In genomic region chr2:29042124-29042523, GRCm38 (mm10) we compare ENCODE assay signal across 22 mouse cellular contexts. TPM values are rescaled to one million over a fixed set of nuclear protein-coding genes. Genes with fewer than 3 reads are reported as not detected.
DNase-seq lines count a peak whose midpoint lies in the region; ATAC-seq and TF ChIP-seq lines count a peak whose summit lies in the region.
"Had no signal": no experiment of that assay in that cellular context is flagged by ENCODE, and none has a peak within 500 bp of the region (broad histone marks: within the 10 kb centered on the region; RNA-seq: fewer than 3 reads in every experiment).

No protein-coding gene starts in this region.

- TF ChIP-seq CTCF in forebrain, postnatal 0 days (IDR thresholded peaks at IDR 0.05; ENCODE audit: low read depth) = 0 out of 2 replicates have a peak, but pooled peaks have one; percentile 23
- peak; percentile 39; the same call in 1 of the 2 replicates for TF ChIP-seq CTCF in kidney, postnatal 0 days (IDR thresholded peaks at IDR 0.05; ENCODE audit: low read depth)
- peak; percentile 41 for TF ChIP-seq CTCF in stomach, postnatal 0 days (IDR thresholded peaks at IDR 0.05; ENCODE audit: low read depth)

- peaks cover 80% of the 10 kb centered on the region for H3K27me3 ChIP-seq in forebrain, postnatal 0 days (ENCODE audit: insufficient read depth, low read length)
- H3K27me3 ChIP-seq in forebrain, embryonic 11.5 days (ENCODE audit: control insufficient read depth, insufficient read depth, low read length) = peaks cover 86% of the 10 kb centered on the region
- H3K27me3 ChIP-seq in kidney, postnatal 0 days (ENCODE audit: insufficient read depth, low read length) = peaks cover 50% of the 10 kb centered on the region
- peaks cover 84% of the 10 kb centered on the region for H3K27me3 ChIP-seq in midbrain, embryonic 12.5 days
- peaks cover 31% of the 10 kb centered on the region for H3K27me3 ChIP-seq in midbrain, embryonic 14.5 days (ENCODE audit: control insufficient read depth, insufficient read depth, low read length)
- H3K27me3 ChIP-seq in stomach, postnatal 0 days (ENCODE audit: control insufficient read depth, insufficient read depth, low read length) = no peaks in the 10 kb centered on the region; the same call in 1 of the 2 replicates

- no peak overlapping the region for H3K27ac ChIP-seq in forebrain, postnatal 0 days (ENCODE audit: low read depth, low read length)
- no peak overlapping the region for H3K27ac ChIP-seq in forebrain, embryonic 11.5 days (ENCODE audit: low read depth, low read length)
- H3K27ac ChIP-seq in kidney, postnatal 0 days = no peak overlapping the region
- peak overlapping the region; percentile 75; the same call in 1 of the 2 replicates for H3K27ac ChIP-seq in midbrain, embryonic 12.5 days (replicated peaks)
- H3K27ac ChIP-seq in midbrain, embryonic 14.5 days (replicated peaks; ENCODE audit: low read depth, low read length) = no peak overlapping the region
- no peak overlapping the region for H3K27ac ChIP-seq in stomach, postnatal 0 days (replicated peaks)
- H3K27ac ChIP-seq: forebrain, embryonic 12.5 days; heart, embryonic 10.5 days; hindbrain, embryonic 15.5 days; limb, embryonic 10.5 days; lung, embryonic 15.5 days; neural tube, embryonic 12.5 days had no signal

- DNase-seq in forebrain, postnatal 0 days = no peak
- no peak for DNase-seq in forebrain, embryonic 11.5 days (ENCODE audit: low spot score)
- no peak for DNase-seq in kidney, postnatal 0 days (ENCODE audit: low spot score)
- no peak for DNase-seq in kidney, postnatal 25 days
- DNase-seq in midbrain, embryonic 14.5 days = no peak
- no peak for DNase-seq in stomach, postnatal 0 days (ENCODE audit: low spot score)
- DNase-seq in spleen, postnatal 4 days (ENCODE audit: low spot score in 2 of 2) = no peak
- DNase-seq: adrenal gland, adult 2 months; cerebellum, adult 8-10 months; gastrocnemius, postnatal 36 days; kidney, adult 18-20 months; kidney, postnatal 10 days; right cerebral cortex, postnatal 4 days; thymus, postnatal 14 days had no signal

- TF ChIP-seq EP300 in stomach, postnatal 0 days (optimal IDR thresholded peaks at IDR 0.05) = no peak

- no peaks in the 10 kb centered on the region for H3K36me3 ChIP-seq in forebrain, postnatal 0 days (ENCODE audit: insufficient read depth)
- no peaks in the 10 kb centered on the region for H3K36me3 ChIP-seq in forebrain, embryonic 11.5 days (ENCODE audit: control insufficient read depth, insufficient read depth, low read length)
- H3K36me3 ChIP-seq in kidney, postnatal 0 days (ENCODE audit: insufficient read depth, low read length) = no peaks in the 10 kb centered on the region
- H3K36me3 ChIP-seq in midbrain, embryonic 12.5 days = no peaks in the 10 kb centered on the region
- H3K36me3 ChIP-seq in midbrain, embryonic 14.5 days (ENCODE audit: control insufficient read depth, insufficient read depth, low read length) = no peaks in the 10 kb centered on the region
- H3K36me3 ChIP-seq in stomach, postnatal 0 days (ENCODE audit: control insufficient read depth, insufficient read depth, low read length) = no peaks in the 10 kb centered on the region
- H3K36me3 ChIP-seq: forebrain, embryonic 12.5 days; heart, embryonic 10.5 days; hindbrain, embryonic 15.5 days; limb, embryonic 10.5 days; lung, embryonic 15.5 days; neural tube, embryonic 12.5 days had no signal

- H3K4me2 ChIP-seq in forebrain, postnatal 0 days (ENCODE audit: low read depth) = no peak overlapping the region
- H3K4me2 ChIP-seq in forebrain, embryonic 11.5 days (ENCODE audit: low read depth, low read length, severe bottlenecking) = no peak overlapping the region
- H3K4me2 ChIP-seq in kidney, postnatal 0 days (ENCODE audit: low read length) = no peak overlapping the region
- H3K4me2 ChIP-seq in midbrain, embryonic 12.5 days (replicated peaks) = no peak overlapping the region
- H3K4me2 ChIP-seq in midbrain, embryonic 14.5 days (ENCODE audit: low read length) = no peak overlapping the region
- H3K4me2 ChIP-seq in stomach, postnatal 0 days (replicated peaks; ENCODE audit: low read depth) = no peak overlapping the region
- H3K4me2 ChIP-seq: forebrain, embryonic 12.5 days; hindbrain, embryonic 15.5 days; lung, embryonic 15.5 days; neural tube, embryonic 12.5 days had no signal

- no peak for ATAC-seq in forebrain, postnatal 0 days
- ATAC-seq in forebrain, embryonic 11.5 days (replicated peaks; ENCODE audit: low FRiP score) = no peak
- ATAC-seq in kidney, postnatal 0 days (replicated peaks; ENCODE audit: low FRiP score, low read depth) = no peak
- ATAC-seq in midbrain, embryonic 12.5 days (ENCODE audit: low FRiP score, low read depth) = no peak
- ATAC-seq in midbrain, embryonic 14.5 days (ENCODE audit: low FRiP score, low TSS enrichment) = no peak
- ATAC-seq in stomach, postnatal 0 days (ENCODE audit: low FRiP score, low TSS enrichment) = no peak

- H3K4me1 ChIP-seq in forebrain, postnatal 0 days (ENCODE audit: insufficient read depth) = no peaks in the 10 kb centered on the region
- H3K4me1 ChIP-seq in forebrain, embryonic 11.5 days (replicated peaks; ENCODE audit: control insufficient read depth, insufficient read depth, low read length) = peaks cover 13% of the 10 kb centered on the region
- H3K4me1 ChIP-seq in kidney, postnatal 0 days (replicated peaks; ENCODE audit: insufficient read depth, low read length) = no peaks in the 10 kb centered on the region
- peaks cover 38% of the 10 kb centered on the region for H3K4me1 ChIP-seq in midbrain, embryonic 12.5 days
- peaks cover 42% of the 10 kb centered on the region for H3K4me1 ChIP-seq in midbrain, embryonic 14.5 days (ENCODE audit: control insufficient read depth, insufficient read depth, low read length)
- H3K4me1 ChIP-seq in stomach, postnatal 0 days (replicated peaks; ENCODE audit: control insufficient read depth, insufficient read depth) = no peaks in the 10 kb centered on the region
- H3K4me1 ChIP-seq: limb, embryonic 10.5 days; lung, embryonic 15.5 days had no signal

- no peaks in the 10 kb centered on the region for H3K9me3 ChIP-seq in forebrain, postnatal 0 days (ENCODE audit: low read length)
- H3K9me3 ChIP-seq in forebrain, embryonic 11.5 days (ENCODE audit: control insufficient read depth, low read length) = no peaks in the 10 kb centered on the region
- no peaks in the 10 kb centered on the region for H3K9me3 ChIP-seq in kidney, postnatal 0 days (replicated peaks; ENCODE audit: low read length)
- H3K9me3 ChIP-seq in midbrain, embryonic 12.5 days = no peaks in the 10 kb centered on the region
- H3K9me3 ChIP-seq in midbrain, embryonic 14.5 days (ENCODE audit: control insufficient read depth, low read length) = no peaks in the 10 kb centered on the region
- no peaks in the 10 kb centered on the region for H3K9me3 ChIP-seq in stomach, postnatal 0 days (ENCODE audit: control insufficient read depth, low read length)
- H3K9me3 ChIP-seq: forebrain, embryonic 12.5 days; heart, embryonic 10.5 days; hindbrain, embryonic 15.5 days; limb, embryonic 10.5 days; lung, embryonic 15.5 days; neural tube, embryonic 12.5 days had no signal

- H3K9ac ChIP-seq in forebrain, postnatal 0 days = no peak overlapping the region
- no peak overlapping the region for H3K9ac ChIP-seq in forebrain, embryonic 11.5 days (ENCODE audit: low read length)
- no peak overlapping the region for H3K9ac ChIP-seq in kidney, postnatal 0 days (ENCODE audit: low read depth, low read length)
- H3K9ac ChIP-seq in midbrain, embryonic 12.5 days (replicated peaks) = no peak overlapping the region
- no peak overlapping the region for H3K9ac ChIP-seq in midbrain, embryonic 14.5 days (replicated peaks; ENCODE audit: low read length)
- H3K9ac ChIP-seq in stomach, postnatal 0 days (ENCODE audit: low read length) = no peak overlapping the region
- H3K9ac ChIP-seq: forebrain, embryonic 12.5 days; hindbrain, embryonic 15.5 days; lung, embryonic 15.5 days; neural tube, embryonic 12.5 days had no signal

- no peak overlapping the region for H3K4me3 ChIP-seq in forebrain, postnatal 0 days (ENCODE audit: low read depth, low read length)
- H3K4me3 ChIP-seq in forebrain, embryonic 11.5 days (ENCODE audit: low read depth, low read length) = no peak overlapping the region
- no peak overlapping the region for H3K4me3 ChIP-seq in kidney, postnatal 0 days (replicated peaks; ENCODE audit: low read depth, low read length)
- no peak overlapping the region for H3K4me3 ChIP-seq in midbrain, embryonic 12.5 days
- no peak overlapping the region for H3K4me3 ChIP-seq in midbrain, embryonic 14.5 days (replicated peaks; ENCODE audit: low read depth, low read length)
- H3K4me3 ChIP-seq in stomach, postnatal 0 days (ENCODE audit: low read depth, low read length) = no peak overlapping the region
- H3K4me3 ChIP-seq: forebrain, embryonic 12.5 days; heart, embryonic 10.5 days; hindbrain, embryonic 15.5 days; limb, embryonic 10.5 days; lung, embryonic 15.5 days; neural tube, embryonic 12.5 days had no signal

- 84% methylated on average over 5 of the region's 5 CpGs for WGBS in forebrain, postnatal 0 days
- WGBS in forebrain, embryonic 11.5 days = 81% methylated on average over 5 of the region's 5 CpGs
- 85% methylated on average over 5 of the region's 5 CpGs for WGBS in kidney, postnatal 0 days
- WGBS in midbrain, embryonic 12.5 days = 83% methylated on average over 5 of the region's 5 CpGs
- WGBS in midbrain, embryonic 14.5 days = 87% methylated on average over 5 of the region's 5 CpGs
- WGBS in stomach, postnatal 0 days = 89% methylated on average over 5 of the region's 5 CpGs

RNA-seq across cellular contexts. Expression of gene Cfap77, which starts 12.7 kb away (rescaled TPM):
- total RNA-seq in forebrain, postnatal 0 days (2014; rRNA removed) = 0.57 TPM in 1 of 2 replicates, not detected in the other
- 0.43 and 0.59 TPM in 2 replicates for polyA plus RNA-seq in forebrain, postnatal 0 days (2015; fragmentation: Nextera tagmentation; extraction: Ambion mirVana)
- polyA plus RNA-seq in forebrain, embryonic 11.5 days (2014; fragmentation: Nextera tagmentation; extraction: Ambion mirVana) = 0.55 and 0.75 TPM in 2 replicates
- polyA plus RNA-seq in kidney, postnatal 0 days (2015; fragmentation: Nextera tagmentation; extraction: Ambion mirVana) = 0.14 and 0.36 TPM in 2 replicates
- 0.47 and 0.64 TPM in 2 replicates for polyA plus RNA-seq in midbrain, embryonic 12.5 days (2016; fragmentation: Nextera tagmentation; extraction: Ambion mirVana)
- polyA plus RNA-seq in midbrain, embryonic 14.5 days (2014; fragmentation: Nextera tagmentation; extraction: Ambion mirVana) = 1.1 and 1.3 TPM in 2 replicates
- 0.11 and 0.15 TPM in 2 replicates for polyA plus RNA-seq in stomach, postnatal 0 days (2015; fragmentation: Nextera tagmentation; extraction: Ambion mirVana)
- total RNA-seq: gastrocnemius, postnatal 36 days; liver, adult 2 months had no signal

RNA-seq across cellular contexts. Expression of gene Ttf1, which starts 17.9 kb away (rescaled TPM):
- total RNA-seq in forebrain, postnatal 0 days (2014; rRNA removed) = 8.5 and 72.5 TPM in 2 replicates
- 2.2 and 3.4 TPM in 2 replicates for polyA plus RNA-seq in forebrain, postnatal 0 days (2015; fragmentation: Nextera tagmentation; extraction: Ambion mirVana)
- 13.6 and 14.7 TPM in 2 replicates for polyA plus RNA-seq in forebrain, embryonic 11.5 days (2014; fragmentation: Nextera tagmentation; extraction: Ambion mirVana)
- 6.6 and 7.0 TPM in 2 replicates for polyA plus RNA-seq in kidney, postnatal 0 days (2015; fragmentation: Nextera tagmentation; extraction: Ambion mirVana)
- 13.8 and 15.5 TPM in 2 replicates for polyA plus RNA-seq in midbrain, embryonic 12.5 days (2016; fragmentation: Nextera tagmentation; extraction: Ambion mirVana)
- 6.9 and 7.4 TPM in 2 replicates for polyA plus RNA-seq in midbrain, embryonic 14.5 days (2014; fragmentation: Nextera tagmentation; extraction: Ambion mirVana)
- 3.9 and 4.2 TPM in 2 replicates for polyA plus RNA-seq in stomach, postnatal 0 days (2015; fragmentation: Nextera tagmentation; extraction: Ambion mirVana)
